Mouse (Mus musculus) adrenal gland, postnatal 0 days (tissue): Measurements from ENCODE around the gene 1700030J22Rik. TPM values are rescaled to one million over a fixed set of nuclear protein-coding genes. Genes with fewer than 3 reads are reported as not detected.

Source experiments
- polyA plus RNA-seq: library from polyadenylated mRNA; unstranded; fragments of >200 nt; fragmentation: Nextera tagmentation; extraction: Ambion mirVana; gene quantifications from 2 replicates; pipeline ENCODE4 v1.2.1, GENCODE M21; 2015

1700030J22Rik gene
- 0.70 and 0.88 TPM in 2 replicates for polyA plus RNA-seq

GRCm38 (mm10) chr8:116978631-116979256 lies at the start of gene 1700030J22Rik:
1700030J22Rik (minus strand) TSS chr8:116978959.

GRCm38 (mm10) chr8:116993095-116993867 lies 14.5 kb upstream of the 1700030J22Rik start, which contains the start of gene Gcsh:
Gcsh (minus strand) TSS chr8:116993537.

GRCm38 (mm10) chr8:116943161-116943554 lies 35.6 kb downstream of the 1700030J22Rik start, which contains the start of gene Atmin:
Atmin (plus strand) TSS chr8:116943393.

GRCm38 (mm10) chr8:116921337-116922059 lies 57.3 kb downstream of the 1700030J22Rik start, which contains the start of the genes Cmc2 and Cenpn:
Cmc2 (minus strand) TSS chr8:116921455.
Cenpn (plus strand) TSS chr8:116921730.

Other genes with a start within 250 kb of the 1700030J22Rik start
- 4.0 and 7.0 TPM in 2 replicates for gene Cdyl2, start 246.0 kb downstream of the 1700030J22Rik start, polyA plus RNA-seq
- gene Cmc2, start 57.5 kb downstream of the 1700030J22Rik start, polyA plus RNA-seq: 152 and 195 TPM in 2 replicates
- gene Cenpn, start 57.2 kb downstream of the 1700030J22Rik start, polyA plus RNA-seq: 8.5 and 14.0 TPM in 2 replicates
- gene Atmin, start 35.6 kb downstream of the 1700030J22Rik start, polyA plus RNA-seq: 5.9 and 8.7 TPM in 2 replicates
- gene Gcsh, start 14.6 kb upstream of the 1700030J22Rik start, polyA plus RNA-seq: 89.1 and 125 TPM in 2 replicates
- gene Pkd1l2, start 103.5 kb upstream of the 1700030J22Rik start, polyA plus RNA-seq: 1.3 and 3.3 TPM in 2 replicates
- 0.19 and 0.32 TPM in 2 replicates for gene Bco1, start 116.9 kb upstream of the 1700030J22Rik start, polyA plus RNA-seq
- gene Gan, start 179.2 kb upstream of the 1700030J22Rik start, polyA plus RNA-seq: 1.4 and 1.8 TPM in 2 replicates